In the genomic region with DNA sequence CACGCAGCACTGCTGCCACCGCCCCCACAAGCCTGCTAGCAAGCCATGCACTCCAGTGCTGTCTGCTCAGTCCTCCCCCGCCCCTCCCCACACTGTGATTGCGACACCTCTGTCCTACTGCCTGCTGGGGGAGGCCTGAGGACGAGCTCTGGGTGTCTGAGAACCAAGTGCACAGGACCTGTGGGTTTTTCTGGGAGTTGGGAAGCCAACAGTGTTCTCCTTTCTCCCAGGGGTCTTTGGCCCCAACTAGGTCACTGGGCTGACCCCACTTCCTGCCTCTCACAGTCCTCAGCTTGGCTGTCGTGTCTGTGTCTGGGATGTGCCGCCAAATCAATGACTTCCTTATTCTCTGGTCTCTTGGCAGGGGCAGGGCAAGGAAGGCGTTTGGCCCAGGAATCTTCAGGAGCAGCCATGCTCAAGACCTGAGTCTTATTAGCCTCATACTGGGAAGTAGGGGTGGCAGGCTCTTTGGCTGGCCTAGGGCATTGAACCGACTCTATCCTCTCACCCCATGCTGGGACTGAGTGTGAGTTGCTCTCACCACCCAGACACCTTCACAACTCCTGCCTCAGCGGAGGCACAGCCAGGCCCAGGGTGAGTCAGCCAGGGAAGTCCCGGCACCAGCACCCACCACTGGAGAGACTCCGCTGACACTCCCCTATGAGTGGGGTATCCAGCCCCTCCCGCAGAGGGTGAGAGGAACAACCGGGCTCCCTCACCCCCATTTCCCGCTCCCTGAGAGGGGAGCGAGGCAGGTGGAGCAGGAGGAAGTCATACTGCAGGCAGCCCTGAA, we compare ENCODE assay signal across 9 mouse cellular contexts. TPM values are rescaled to one million over a fixed set of nuclear protein-coding genes. Genes with fewer than 3 reads are reported as not detected.
DNase-seq lines count a peak whose midpoint lies in the region; ATAC-seq lines count a peak whose summit lies in the region.
"Had no signal": no experiment of that assay in that cellular context is flagged by ENCODE, and none has a peak within 500 bp of the region (broad histone marks: within the 10 kb centered on the region; RNA-seq: fewer than 3 reads in every experiment).

No protein-coding gene starts in this region.

- no peaks in the 10 kb centered on the region for H3K36me3 ChIP-seq in liver, embryonic 16.5 days (ENCODE audit: control insufficient read depth, insufficient read depth)

- H3K4me2 ChIP-seq in liver, embryonic 16.5 days (ENCODE audit: low read depth, low read length): no peak overlapping the region

- ATAC-seq in liver, embryonic 16.5 days (ENCODE audit: low read depth): peak; percentile 80
- no peak for ATAC-seq in CD4-positive, CD25-positive, alpha-beta regulatory T cell, adult 4 months

- H3K9me3 ChIP-seq in liver, embryonic 16.5 days (replicated peaks; ENCODE audit: control insufficient read depth, low read length): no peaks in the 10 kb centered on the region

- peaks cover 11% of the 10 kb centered on the region for H3K4me1 ChIP-seq in liver, embryonic 16.5 days (ENCODE audit: control insufficient read depth, low read depth, low read length)

- H3K9ac ChIP-seq in liver, embryonic 16.5 days (ENCODE audit: low read depth, low read length): no peak overlapping the region

- no peak overlapping the region for H3K4me3 ChIP-seq in liver, embryonic 16.5 days (ENCODE audit: low read depth, low read length)

- no peak overlapping the region for H3K27ac ChIP-seq in liver, embryonic 16.5 days (ENCODE audit: low read length)

- H3K27me3 ChIP-seq in liver, embryonic 16.5 days (ENCODE audit: control insufficient read depth, insufficient read depth, low read depth, low read length): no peaks in the 10 kb centered on the region

- DNase-seq in kidney, postnatal 10 days: peak; percentile 76
- no peak for DNase-seq in kidney, adult 8-10 months
- DNase-seq in adipocyte (ENCODE audit: low spot score): peak; percentile 74
- DNase-seq in heart, adult 8-10 months (ENCODE audit: low spot score): peak; percentile 46
- no peak for DNase-seq in cerebellum, adult 9-11 months
- no peak for DNase-seq in urinary bladder, postnatal 25 days (ENCODE audit: low spot score)

- whole genome bisulfite sequencing in liver, embryonic 16.5 days (ENCODE audit: insufficient replicate concordance): 44% methylated on average over 16 of the region's 16 CpGs

RNA-seq across cellular contexts. Expression of gene Dagla, which starts 14.3 kb away (rescaled TPM):
- 1 to 10 TPM; 2.8 to 3.7 (median 3.1) TPM for total RNA-seq in heart, adult 8-10 months (2022)
- 0.27 and 0.32 TPM in 2 replicates for polyA plus RNA-seq in liver, embryonic 16.5 days (2015; fragmentation: Nextera tagmentation; extraction: Ambion mirVana)
- not detected for polyA plus RNA-seq in CD4-positive, CD25-positive, alpha-beta regulatory T cell, adult 4 months (2017; shearing (Covaris generic))
- total RNA-seq: neutrophil, adult 5-6 weeks had no signal

RNA-seq across cellular contexts. Expression of gene Myrf, which starts 49.8 kb away (rescaled TPM):
- 1 to 10 TPM; 4.1 to 8.0 (median 7.2) TPM for total RNA-seq in heart, adult 8-10 months (2022)
- polyA plus RNA-seq in liver, embryonic 16.5 days (2015; fragmentation: Nextera tagmentation; extraction: Ambion mirVana): 3.1 and 3.9 TPM in 2 replicates
- polyA plus RNA-seq in CD4-positive, CD25-positive, alpha-beta regulatory T cell, adult 4 months (2017; shearing (Covaris generic)): under 1 TPM in 1 of 2 experiments, not detected in 1; 0.19 TPM
- total RNA-seq: neutrophil, adult 5-6 weeks had no signal

Comparison
In these comparisons a context has a peak if more than half of its experiments do, and no peak if none do; other contexts are left out.
1. DNase-seq: peak in kidney, postnatal 10 days (single experiment), adipocyte (single experiment) and heart, adult 8-10 months (single experiment); none in kidney, adult 8-10 months (0 of 2), cerebellum, adult 9-11 months (single experiment) and urinary bladder, postnatal 25 days (single experiment).